Mouse (Mus musculus) gastrocnemius, adult 2 months (tissue): ENCODE results near the gene Ints14. TPM values are rescaled to one million over a fixed set of nuclear protein-coding genes. Genes with fewer than 3 reads are reported as not detected.

ENCODE experiments used
- DNase-seq: peaks from one replicate; pipeline ENCODE4 v3.0.0; 2022
- H3K27ac ChIP-seq: fragments of 200-600 bp; 2 replicates; pipeline ENCODE4 v1.8.1; 2022; ENCODE audit warnings: mild to moderate bottlenecking
- H3K4me3 ChIP-seq: fragments of 200-600 bp; 2 replicates; pipeline ENCODE4 v1.8.1; 2022; ENCODE audit warnings: mild to moderate bottlenecking, moderate library complexity
- CTCF ChIP-seq: fragments of 200-600 bp; IDR thresholded peaks from 2 replicates; pipeline ENCODE4 v1.8.1; 2022; ENCODE audit warnings: antibody characterized with exemption, mild to moderate bottlenecking, moderate library complexity
- intact Hi-C: fragments of 180-260 bp; cut with DNase I; formaldehyde crosslinking; loops from one replicate; pipeline ENCODE4 v1.15.1; 2025
- total RNA-seq, 2 experiments: library from RNA; stranded (reverse); gene quantifications; 2 replicates each; pipeline ENCODE4 v1.2.3; 2021

Ints14 gene
- total RNA-seq, 2 experiments from 2014 or later = 16.9 to 17.5 TPM

DNA sequence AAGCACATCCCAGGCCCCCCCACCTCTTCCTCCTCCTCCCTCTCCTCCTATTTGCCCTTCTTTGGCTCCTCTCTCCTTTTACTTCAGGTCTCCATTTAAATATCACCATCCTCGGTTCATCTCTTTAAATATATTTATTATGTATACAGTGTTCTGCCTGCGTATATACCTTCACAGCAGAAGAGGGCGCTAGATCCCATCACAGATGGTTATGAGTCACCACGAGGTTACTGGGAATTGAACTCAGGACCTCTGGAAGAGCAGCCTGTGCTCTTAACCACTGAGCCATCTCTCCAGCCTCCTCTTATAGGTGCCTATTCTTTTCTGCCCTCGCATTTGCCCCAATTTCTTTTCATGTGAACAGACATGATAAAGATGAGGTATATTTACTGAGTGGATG is 23.2 kb upstream of the Ints14 start:
- intact Hi-C loops = loop anchor here (2.0 kb wide), 1 partner anchor 159 kb away; no protein-coding TSS in a partner anchor
- Histone ChIP-seq H3K27ac (no peak overlapping the region), H3K4me3 (no peak overlapping the region)
- no peak for DNase-seq
- TF ChIP-seq CTCF = no peak

GRCm38 (mm10) chr9:64938535-64938934 is 22.2 kb upstream of the Ints14 start:
- intact Hi-C loops = no loop called here
- DNase-seq = no peak
- no peak for TF ChIP-seq CTCF
- no peak overlapping the region for H3K4me3 ChIP-seq
- H3K27ac ChIP-seq = no peak overlapping the region

GRCm38 (mm10) chr9:64939281-64939680 is 21.4 kb upstream of the Ints14 start:
- Histone ChIP-seq H3K27ac (no peak overlapping the region), H3K4me3 (no peak overlapping the region)
- no peak for TF ChIP-seq CTCF
- intact Hi-C loops = no loop called here
- no peak for DNase-seq

DNA sequence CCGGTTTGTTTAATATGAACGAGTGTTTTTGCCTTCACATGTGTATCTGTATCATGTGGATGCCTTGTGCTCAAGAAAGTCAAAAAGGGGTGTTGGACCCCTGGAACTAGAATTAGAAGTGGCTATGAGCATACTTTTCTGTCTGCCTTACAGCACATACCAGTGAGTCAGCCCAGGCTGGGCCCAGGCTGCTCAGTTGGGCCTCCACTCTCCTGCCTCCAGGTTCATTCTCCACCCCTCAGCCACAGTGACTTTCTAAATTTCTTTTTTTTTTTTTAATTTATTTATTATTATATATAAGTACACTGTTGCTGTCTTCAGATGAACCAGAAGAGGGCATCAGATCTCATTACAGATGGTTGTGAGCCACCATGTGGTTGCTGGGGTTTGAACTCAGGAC is 20.9 kb upstream of the Ints14 start:
- Histone ChIP-seq H3K4me3 (no peak overlapping the region), H3K27ac (no peak overlapping the region)
- intact Hi-C loops = no loop called here
- no peak for TF ChIP-seq CTCF
- no peak for DNase-seq

DNA sequence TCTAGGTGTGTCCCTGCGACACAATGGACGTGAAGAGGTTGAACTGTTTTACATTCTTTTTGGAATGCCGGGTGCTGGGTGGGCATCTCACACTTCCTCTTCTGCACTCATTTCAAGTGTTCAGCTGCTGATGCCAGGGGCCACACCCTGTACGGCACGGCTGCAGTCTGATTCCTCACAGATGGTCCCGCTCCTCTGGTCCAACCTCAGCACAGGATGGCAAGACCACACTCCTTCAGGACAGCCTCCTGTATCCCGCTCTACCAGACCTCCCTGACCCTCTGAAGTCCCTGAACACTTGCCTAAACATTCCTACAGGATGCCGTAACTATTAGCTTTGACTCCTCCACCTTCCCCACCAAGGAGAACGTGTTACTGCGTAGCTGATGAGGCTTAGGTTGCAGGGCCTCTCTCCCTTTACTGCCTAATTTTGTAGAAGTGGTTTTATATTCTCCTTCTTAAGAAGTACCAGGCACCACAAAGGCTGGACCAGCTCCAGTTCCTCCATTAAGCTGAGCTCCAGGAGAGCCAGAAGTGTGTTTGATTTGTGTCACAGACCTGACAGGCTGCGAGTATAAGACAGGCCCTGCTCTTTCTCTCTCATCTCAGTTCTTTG is 19.9 kb upstream of the Ints14 start:
- Histone ChIP-seq H3K4me3 (no peak overlapping the region), H3K27ac (no peak overlapping the region)
- intact Hi-C loops = no loop called here

GRCm38 (mm10) chr9:64941650-64942049 is 19.1 kb upstream of the Ints14 start:
- H3K27ac ChIP-seq = no peak overlapping the region
- intact Hi-C loops = no loop called here
- no peak overlapping the region for H3K4me3 ChIP-seq
- TF ChIP-seq CTCF = no peak
- no peak for DNase-seq

More for the DNA sequence above, 19.9 kb upstream of the Ints14 start:
- TF ChIP-seq CTCF = no peak
- DNase-seq = no peak

DNA sequence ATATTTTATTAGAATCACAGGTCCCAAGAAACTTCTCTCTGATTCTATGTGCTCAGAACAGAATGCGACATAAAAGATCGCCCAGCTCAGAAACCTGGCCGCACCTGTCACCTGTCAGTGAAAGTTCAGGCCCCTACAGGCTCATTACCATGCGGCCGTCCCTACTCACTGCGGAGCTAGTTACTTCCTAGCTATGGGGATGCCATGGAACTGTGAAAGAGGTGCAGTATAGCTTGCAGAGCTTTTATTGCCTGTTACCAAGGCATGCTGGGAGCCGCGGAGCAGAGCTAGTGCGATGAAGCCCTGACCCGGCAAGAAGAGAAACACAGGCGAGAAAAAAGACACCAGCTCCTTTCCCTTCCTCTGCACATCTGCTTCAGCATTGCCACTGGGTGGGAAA is 16.7 kb upstream of the Ints14 start:
- intact Hi-C loops = no loop called here

DNA sequence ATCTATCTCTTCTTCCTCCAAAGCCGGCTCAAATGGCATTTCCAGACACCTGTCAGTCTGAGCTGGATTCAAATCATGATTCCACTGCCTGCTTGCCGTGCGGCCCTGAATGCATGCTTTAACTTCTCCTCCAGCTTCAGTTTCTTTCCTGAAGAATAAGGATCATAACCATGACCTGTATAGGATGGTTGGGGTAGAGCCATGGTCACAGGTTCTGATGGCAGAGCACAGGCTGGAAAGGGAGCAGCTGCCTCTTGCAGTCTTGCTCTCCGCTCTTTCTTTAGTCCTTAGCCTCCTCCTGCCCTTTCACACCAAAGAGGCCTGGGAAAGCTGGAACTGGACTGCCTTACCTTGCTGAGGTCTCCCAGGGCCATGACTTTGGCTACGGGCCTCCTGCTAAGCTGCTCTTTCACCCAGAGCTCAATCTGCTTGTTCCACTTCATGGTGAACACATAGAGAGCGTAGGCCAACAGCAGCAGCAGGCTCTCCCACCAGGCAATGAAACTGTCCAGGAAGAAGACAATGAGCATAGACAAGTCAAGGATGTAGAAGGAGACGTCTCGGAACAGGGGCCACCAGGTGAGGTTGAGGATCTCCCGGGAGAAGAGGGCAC is 13.1 kb upstream of the Ints14 start:
- intact Hi-C loops = no loop called here
- no peak for TF ChIP-seq CTCF
- no peak for DNase-seq
- Histone ChIP-seq H3K27ac (no peak overlapping the region), H3K4me3 (no peak overlapping the region)

More for the DNA sequence above, 16.7 kb upstream of the Ints14 start:
- DNase-seq = no peak
- Histone ChIP-seq H3K4me3 (no peak overlapping the region), H3K27ac (no peak overlapping the region)
- TF ChIP-seq CTCF = no peak

GRCm38 (mm10) chr9:64951161-64951657 is 9.5 kb upstream of the Ints14 start, which contains the start of gene Slc24a1:
Gene Slc24a1, minus strand, starts transcription at chr9:64951607.
- no peak for DNase-seq
- intact Hi-C loops = loop anchor here (5.0 kb wide), 1 partner anchor 174 kb away; no protein-coding TSS in a partner anchor
- Histone ChIP-seq H3K27ac (no peak within 1 kb of the TSS), H3K4me3 (no peak within 1 kb of the TSS)
- no peak for TF ChIP-seq CTCF

- intact Hi-C loops = loop anchor here (5.0 kb wide), 1 partner anchor 175 kb away; no protein-coding TSS in a partner anchor
- no peak for DNase-seq
- H3K4me3 ChIP-seq = no peak overlapping the region
- TF ChIP-seq CTCF = no peak
- H3K27ac ChIP-seq = no peak overlapping the region
These were observed 8.7 kb upstream of the Ints14 start for GRCm38 (mm10) chr9:64952055-64952454.

GRCm38 (mm10) chr9:64953190-64953589 is 7.5 kb upstream of the Ints14 start:
- TF ChIP-seq CTCF = no peak
- no peak overlapping the region for H3K4me3 ChIP-seq
- DNase-seq = no peak
- intact Hi-C loops = loop anchor here (5.0 kb wide), 1 partner anchor 176 kb away; no protein-coding TSS in a partner anchor
- H3K27ac ChIP-seq = no peak overlapping the region

- no peak for TF ChIP-seq CTCF
These were observed 4.4 kb upstream of the Ints14 start for GRCm38 (mm10) chr9:64956337-64956736.

GRCm38 (mm10) chr9:64957276-64957675 is 3.4 kb upstream of the Ints14 start:
- intact Hi-C loops = no loop called here
- H3K27ac ChIP-seq = no peak overlapping the region
- DNase-seq = no peak
- no peak for TF ChIP-seq CTCF
- no peak overlapping the region for H3K4me3 ChIP-seq

More at GRCm38 (mm10) chr9:64956337-64956736, 4.4 kb upstream of the Ints14 start:
- peak overlapping the region; percentile 28; the same call in 1 of the 2 replicates for H3K27ac ChIP-seq
- intact Hi-C loops = no loop called here
- no peak for DNase-seq
- peak overlapping the region; percentile 58 for H3K4me3 ChIP-seq
